Mouse (Mus musculus) bone marrow macrophage, adult 2 months (primary cell): ENCODE measurements around the gene Nt5e. TPM values are rescaled to one million over a fixed set of nuclear protein-coding genes. Genes with fewer than 3 reads are reported as not detected.
"Not testable (repeated sequence)": the region's sequence is repeated elsewhere in the genome, so short reads cannot be mapped to it uniquely, and the experiment has no call there.

Experiments used
- H3K27ac ChIP-seq: 2 replicates; pipeline ENCODE4 v1.5.1; 2012; ENCODE audit warnings: low read depth, low read length; ENCODE audit not compliant: insufficient read depth
- H3K4me1 ChIP-seq: 2 replicates; pipeline ENCODE4 v1.6.1; 2012; ENCODE audit warnings: low read length; ENCODE audit not compliant: control insufficient read depth, insufficient read depth
- H3K4me3 ChIP-seq: 2 replicates; pipeline ENCODE4 v1.5.1; 2012; ENCODE audit warnings: mild to moderate bottlenecking, low read length, moderate library complexity; ENCODE audit not compliant: insufficient read depth
- CTCF ChIP-seq: IDR thresholded peaks from 2 replicates; pipeline ENCODE4 v1.5.1; 2012; ENCODE audit warnings: low read depth, mild to moderate bottlenecking, low read length, moderate library complexity
- POLR2A ChIP-seq: IDR thresholded peaks from 2 replicates; pipeline ENCODE4 v1.6.1; 2012; ENCODE audit warnings: mild to moderate bottlenecking, low read depth, low read length, borderline replicate concordance
- polyA plus RNA-seq: library from polyadenylated mRNA; stranded (reverse); fragments of >200 nt; gene quantifications from 2 replicates; pipeline ENCODE4 v1.2.4, GENCODE M21; 2012; ENCODE audit not compliant: missing spikeins, insufficient read depth, insufficient read length

Nt5e gene
- 0.15 TPM in 1 of 2 replicates, not detected in the other for polyA plus RNA-seq

- Histone ChIP-seq H3K27ac (no peak within 1 kb of the TSS), H3K4me1 (no peaks in the 10 kb centered on the region), H3K4me3 (peak within 1 kb of the TSS; percentile 55)
- TF ChIP-seq POLR2A: no peak
- no peak for TF ChIP-seq CTCF
Measured at GRCm38 (mm10) chr9:88326930-88327901, at the start of gene Nt5e. Gene Nt5e, plus strand, starts transcription at chr9:88327197.

DNA sequence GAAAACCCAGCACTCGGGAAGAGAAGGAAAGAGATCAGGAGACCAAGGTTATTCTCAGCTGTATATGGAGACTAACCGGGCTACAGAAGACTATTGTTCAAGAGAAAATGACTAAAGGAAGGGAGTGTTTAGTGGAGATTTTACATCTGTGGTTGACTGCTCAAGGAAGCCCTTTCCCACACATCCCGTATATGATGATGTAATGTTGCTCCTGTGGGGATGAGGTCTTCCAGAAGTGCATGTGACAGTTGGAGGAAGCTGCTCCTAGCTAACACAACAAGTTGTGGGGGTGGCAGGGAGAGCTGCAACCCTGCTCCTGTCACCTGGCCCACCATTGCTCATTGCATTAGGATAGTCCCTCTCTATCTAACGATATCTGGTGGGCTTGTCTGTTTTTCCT is 49.4 kb upstream of the Nt5e start:
- TF ChIP-seq CTCF: no peak
- no peak for TF ChIP-seq POLR2A
- H3K27ac ChIP-seq: no peak overlapping the region
- peaks cover 31% of the 10 kb centered on the region for H3K4me1 ChIP-seq
- no peak overlapping the region for H3K4me3 ChIP-seq

DNA sequence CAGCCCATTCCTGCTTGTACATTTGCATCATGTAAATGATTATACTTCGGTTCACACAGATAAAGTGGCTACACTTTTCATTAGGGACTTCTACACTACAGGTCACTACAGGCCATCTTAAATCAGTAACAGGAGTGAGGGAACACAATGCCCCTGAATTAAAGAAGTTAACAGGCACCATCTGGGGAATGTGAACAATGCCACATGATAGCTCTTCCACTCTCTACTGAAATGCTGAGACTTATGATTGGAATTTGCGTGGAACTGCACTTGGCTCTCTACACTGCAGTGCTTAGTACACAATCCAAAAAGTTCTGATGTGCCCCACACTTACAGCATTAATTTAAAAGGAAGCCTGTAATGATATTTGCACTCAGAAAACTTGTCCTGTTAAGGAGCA is 47.3 kb upstream of the Nt5e start:
- no peak for TF ChIP-seq CTCF
- no peak for TF ChIP-seq POLR2A
- Histone ChIP-seq H3K4me3 (no peak overlapping the region), H3K27ac (no peak overlapping the region), H3K4me1 (peaks cover 20% of the 10 kb centered on the region)

- H3K4me3 ChIP-seq: no peak overlapping the region
- H3K27ac ChIP-seq: no peak overlapping the region
- TF ChIP-seq CTCF: no peak
- TF ChIP-seq POLR2A: no peak
- H3K4me1 ChIP-seq: peaks cover 2% of the 10 kb centered on the region; the same call in 1 of the 2 replicates
Measured at GRCm38 (mm10) chr9:88289568-88290168, 37.3 kb upstream of the Nt5e start.

DNA sequence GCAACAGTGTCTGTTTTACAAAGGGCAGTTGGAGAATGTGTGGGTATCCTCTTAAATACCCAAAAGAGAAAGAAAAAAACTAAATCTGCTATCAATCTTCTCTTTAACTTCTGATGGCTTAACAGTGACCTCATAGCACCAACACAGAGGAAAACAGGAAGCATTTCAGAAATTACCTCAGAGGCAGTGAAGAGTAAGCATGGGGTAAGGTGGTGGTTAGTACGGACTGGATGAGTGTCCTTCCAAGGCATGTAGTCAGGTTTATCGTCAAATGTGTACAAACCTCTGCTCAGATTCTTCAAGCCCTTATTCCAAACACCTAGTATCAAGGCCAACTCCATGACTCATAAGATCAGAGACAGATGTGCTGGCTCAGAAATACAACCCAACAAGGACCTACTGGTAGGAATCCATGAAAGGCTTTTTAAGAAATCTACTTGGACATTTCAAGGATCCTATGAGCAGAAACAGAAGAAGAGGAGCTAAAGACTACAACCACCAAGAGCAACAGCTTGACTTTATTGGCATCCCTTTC is 34.1 kb upstream of the Nt5e start:
- H3K4me1 ChIP-seq: peaks cover 4% of the 10 kb centered on the region
- H3K4me3 ChIP-seq: no peak overlapping the region
- no peak for TF ChIP-seq CTCF
- no peak for TF ChIP-seq POLR2A
- no peak overlapping the region for H3K27ac ChIP-seq

- H3K4me3 ChIP-seq: no peak overlapping the region
- H3K27ac ChIP-seq: no peak overlapping the region
- H3K4me1 ChIP-seq: peaks cover 4% of the 10 kb centered on the region
- TF ChIP-seq CTCF (no peak), POLR2A (no peak)
Measured at GRCm38 (mm10) chr9:88295798-88296197, 31.2 kb upstream of the Nt5e start.

GRCm38 (mm10) chr9:88296321-88296720 is 30.7 kb upstream of the Nt5e start:
- Histone ChIP-seq H3K27ac (no peak overlapping the region), H3K4me3 (no peak overlapping the region), H3K4me1 (peaks cover 4% of the 10 kb centered on the region)
- no peak for TF ChIP-seq CTCF
- no peak for TF ChIP-seq POLR2A

DNA sequence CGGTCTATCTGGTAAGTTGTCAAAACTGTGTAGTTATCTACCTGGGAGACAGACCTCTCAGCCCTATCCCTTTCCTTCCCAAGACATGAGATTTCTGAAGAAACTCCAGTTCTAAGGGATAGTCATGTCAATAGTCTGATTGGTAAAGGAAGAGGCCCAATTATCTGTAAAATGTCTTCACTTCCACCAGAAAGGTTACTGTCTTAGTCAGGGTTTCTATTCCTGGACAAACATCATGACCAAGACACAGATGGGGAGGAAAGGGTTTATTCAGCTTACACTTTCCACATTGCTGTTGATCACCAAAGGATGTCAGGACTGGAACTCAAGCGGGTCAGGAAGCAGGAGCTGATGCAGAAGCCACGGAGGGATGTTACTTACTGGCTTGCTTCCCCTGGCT is 29.8 kb upstream of the Nt5e start:
- not testable (repeated sequence) for H3K4me1 ChIP-seq, H3K4me3 ChIP-seq, H3K27ac ChIP-seq

DNA sequence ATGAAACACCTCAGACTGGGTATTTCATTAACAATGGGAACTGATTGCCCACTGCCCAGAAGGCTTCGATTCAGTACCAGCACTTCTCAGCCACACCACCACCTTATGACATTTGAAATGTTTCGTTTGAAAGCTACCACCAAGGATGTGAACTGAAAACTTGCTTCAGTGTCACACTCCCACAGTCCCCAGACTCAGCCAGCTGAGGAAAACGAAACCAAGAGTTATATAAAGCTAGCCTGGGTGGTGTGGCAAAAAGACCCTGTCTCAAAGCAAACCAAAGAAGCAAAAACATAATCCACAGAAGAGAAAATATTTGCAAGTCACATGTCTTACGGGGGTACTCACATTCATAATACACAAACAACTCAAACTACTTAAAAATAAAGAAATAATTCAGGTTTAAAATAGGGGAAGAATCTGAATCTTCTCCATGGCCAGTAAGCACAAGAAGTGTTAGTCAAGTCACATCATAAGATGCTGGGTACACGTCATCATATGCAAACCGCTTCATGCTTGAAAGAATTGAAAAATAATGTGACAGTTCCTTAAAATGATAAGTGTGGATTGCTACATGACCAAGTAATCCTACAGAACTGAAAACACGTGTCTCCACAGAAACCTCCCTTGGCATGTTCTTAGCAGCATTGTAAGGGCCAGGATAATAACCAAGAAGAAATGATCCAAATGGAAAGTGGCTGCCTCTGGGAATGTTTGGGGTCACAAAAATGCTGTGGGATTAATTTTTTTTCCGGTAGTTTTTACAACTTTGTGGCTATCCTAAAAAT is 28.9 kb upstream of the Nt5e start:
- H3K4me3 ChIP-seq: no peak overlapping the region
- peaks cover 2% of the 10 kb centered on the region; the same call in 1 of the 2 replicates for H3K4me1 ChIP-seq
- no peak for TF ChIP-seq CTCF
- TF ChIP-seq POLR2A: no peak
- H3K27ac ChIP-seq: no peak overlapping the region
